Mouse (Mus musculus): ENCODE results near the gene Slc30a9. TPM values are rescaled to one million over a fixed set of nuclear protein-coding genes. Genes with fewer than 3 reads are reported as not detected.
A peak's percentile ranks its signal among the peaks of the same experiment; 100 is the strongest.

Gene Slc30a9
- total and polyA plus RNA-seq, 2 experiments from 2014 or later: 102 to 167 TPM

DNA sequence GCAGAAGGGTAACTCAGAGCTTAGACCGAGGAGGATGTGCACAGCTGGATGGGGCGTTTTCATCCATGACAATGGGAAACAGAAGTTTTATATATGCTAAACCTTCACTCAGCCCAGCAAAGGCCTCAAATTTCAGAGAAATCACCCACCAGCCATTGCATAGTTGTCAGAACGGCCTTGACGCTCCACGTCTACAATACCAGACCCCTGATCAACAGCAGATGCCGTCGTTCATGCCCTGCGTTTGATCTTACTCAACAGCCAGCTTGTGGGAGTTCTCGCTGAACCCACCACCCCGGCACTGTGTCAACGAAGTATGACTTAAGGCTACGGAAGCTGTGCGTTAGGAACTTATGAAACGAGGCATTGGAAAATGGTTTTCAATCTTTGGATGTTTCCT, 90.4 kb downstream of the Slc30a9 start:
- no peak for ATAC-seq
- Histone ChIP-seq H3K4me3 (ENCODE audit: low read depth, low read length) (no peak overlapping the region), H3K27ac (ENCODE audit: low read depth, low read length) (no peak overlapping the region), H3K4me1 (ENCODE audit: insufficient read depth) (no peaks in the 10 kb centered on the region), H3K27me3 (ENCODE audit: insufficient read depth, low read length) (no peaks in the 10 kb centered on the region), H3K36me3 (ENCODE audit: insufficient read depth) (peaks cover 9% of the 10 kb centered on the region; the same call in 1 of the 2 replicates), H3K4me2 (ENCODE audit: low read depth) (no peak overlapping the region), H3K9me3 (ENCODE audit: low read length) (no peaks in the 10 kb centered on the region), H3K9ac (no peak overlapping the region)
- 93% methylated on average over 14 of the region's 14 CpGs for whole genome bisulfite sequencing
- TF ChIP-seq CTCF (IDR thresholded peaks at IDR 0.05; ENCODE audit: low read depth): no peak
- no peak for DNase-seq

DNA sequence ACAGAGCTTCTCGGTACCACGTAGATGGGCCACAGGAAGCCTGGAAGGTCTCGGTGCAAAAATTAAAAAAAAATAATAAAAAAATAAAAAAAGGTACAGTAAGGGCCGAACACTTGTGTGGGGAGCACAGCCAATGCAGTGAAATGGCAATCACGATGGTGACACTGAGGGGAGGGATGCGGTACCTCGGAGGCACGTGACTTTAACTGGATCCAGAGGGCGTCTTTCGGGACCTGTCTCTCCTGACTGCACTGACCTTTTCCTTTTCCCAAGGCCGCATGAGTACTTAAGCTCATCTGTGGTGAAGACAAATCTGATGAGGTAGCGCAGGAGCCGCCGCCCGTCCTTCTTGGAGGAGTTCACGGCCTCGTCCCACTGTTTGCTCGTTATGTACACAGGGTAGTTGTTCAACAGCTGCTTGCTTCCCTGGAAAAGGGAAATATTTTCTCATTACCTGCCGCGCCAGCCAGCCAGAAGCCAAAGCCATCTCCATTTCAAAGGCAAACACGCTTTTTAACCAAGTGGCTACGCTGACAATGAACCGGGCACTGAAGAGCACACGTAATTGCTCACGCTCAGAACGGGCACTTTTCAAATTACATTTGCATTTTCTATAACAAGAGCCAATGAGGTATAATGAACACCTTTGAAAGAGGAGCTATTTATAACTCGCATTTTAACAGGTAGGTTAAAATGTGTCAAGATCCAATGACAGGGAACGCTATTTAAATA, 93.3 kb downstream of the Slc30a9 start:
- Histone ChIP-seq H3K27me3 (ENCODE audit: insufficient read depth, low read length) (no peaks in the 10 kb centered on the region), H3K4me1 (ENCODE audit: insufficient read depth) (no peaks in the 10 kb centered on the region), H3K9ac (no peak overlapping the region), H3K36me3 (ENCODE audit: insufficient read depth) (peaks cover 14% of the 10 kb centered on the region; the same call in 1 of the 2 replicates), H3K4me3 (ENCODE audit: low read depth, low read length) (peak overlapping the region; percentile 16), H3K9me3 (ENCODE audit: low read length) (no peaks in the 10 kb centered on the region), H3K27ac (ENCODE audit: low read depth, low read length) (no peak overlapping the region), H3K4me2 (ENCODE audit: low read depth) (peak overlapping the region; percentile 43)
- DNase-seq (peak; percentile 25), ATAC-seq (peak; percentile 50; the same call in 1 of the 2 replicates)
- 39% methylated on average over 28 of the region's 28 CpGs for WGBS
- TF ChIP-seq CTCF (IDR thresholded peaks at IDR 0.05; ENCODE audit: low read depth): no peak

DNA sequence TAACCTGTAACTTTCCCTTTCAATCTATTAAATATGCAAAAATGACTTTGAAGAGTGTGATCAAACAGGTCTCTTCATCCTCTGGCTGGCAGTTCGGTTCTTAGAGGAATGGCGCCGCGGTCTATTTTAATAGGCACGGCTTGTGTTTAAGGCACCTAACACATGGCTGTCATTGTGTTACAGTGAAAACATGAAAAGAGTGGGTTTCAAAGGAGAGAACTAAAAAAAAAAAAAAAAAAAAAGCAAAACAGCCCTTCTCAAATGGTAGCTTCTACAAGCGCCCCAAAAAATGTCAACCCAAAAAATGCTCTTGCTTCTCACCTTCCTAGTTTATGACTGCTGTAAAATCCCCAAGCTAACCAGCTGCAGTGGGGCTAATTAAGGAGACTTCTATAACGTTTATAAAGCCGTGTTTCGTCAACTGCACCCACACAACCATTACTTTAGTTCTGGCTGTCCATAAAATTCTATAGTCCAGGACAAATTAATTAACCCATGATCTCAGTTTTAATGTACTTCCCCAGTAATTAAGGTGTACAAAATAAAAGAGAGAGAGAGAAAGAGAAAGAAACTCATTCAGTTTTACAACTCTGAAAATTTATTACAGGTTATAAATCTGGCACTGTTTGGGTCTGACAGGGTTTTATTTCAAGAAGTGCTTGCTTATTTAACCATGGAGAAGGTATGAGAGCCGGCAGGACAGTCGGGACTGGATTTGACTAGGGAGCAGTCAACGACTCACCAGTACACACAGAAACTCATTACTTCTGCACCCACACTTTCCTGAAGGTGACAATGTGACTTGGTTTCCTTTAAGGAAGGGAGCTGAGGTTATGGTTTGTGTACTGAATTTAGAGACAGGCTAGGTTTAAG, 94.1 kb downstream of the Slc30a9 start:
- no peaks in the 10 kb centered on the region for H3K27me3 ChIP-seq (ENCODE audit: insufficient read depth, low read length)
- H3K4me2 ChIP-seq (ENCODE audit: low read depth): peak overlapping the region; percentile 43
- WGBS: 21% methylated on average over 12 of the region's 12 CpGs
- H3K4me3 ChIP-seq (ENCODE audit: low read depth, low read length): no peak overlapping the region
- DNase-seq (peak; percentile 27), ATAC-seq (peak; percentile 51; the same call in 1 of the 2 replicates)
- no peak for TF ChIP-seq CTCF (IDR thresholded peaks at IDR 0.05; ENCODE audit: low read depth)
- H3K27ac ChIP-seq (ENCODE audit: low read depth, low read length): no peak overlapping the region
- H3K9me3 ChIP-seq (ENCODE audit: low read length): no peaks in the 10 kb centered on the region
- H3K9ac ChIP-seq: no peak overlapping the region
- no peaks in the 10 kb centered on the region for H3K4me1 ChIP-seq (ENCODE audit: insufficient read depth)
- peaks cover 16% of the 10 kb centered on the region; the same call in 1 of the 2 replicates for H3K36me3 ChIP-seq (ENCODE audit: insufficient read depth)

DNA sequence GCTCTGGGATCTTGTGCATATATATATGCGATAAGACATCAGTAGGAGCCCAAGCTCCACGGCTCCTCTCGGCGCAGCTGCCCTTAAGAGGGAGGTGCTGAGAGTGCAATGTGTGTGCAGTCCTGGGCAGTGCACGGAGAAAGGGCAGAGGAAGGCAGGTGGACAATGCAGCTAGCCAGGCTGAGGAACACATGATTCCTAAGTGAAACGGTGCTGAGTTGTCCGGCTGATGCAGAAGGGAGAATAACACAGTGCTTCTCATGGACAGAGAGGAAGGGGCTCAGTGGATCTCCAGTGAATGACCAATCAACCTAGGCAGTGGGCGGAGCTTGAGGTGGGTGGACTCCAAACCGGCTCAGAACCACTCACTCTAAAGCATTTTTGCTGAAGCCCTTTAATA, 94.9 kb downstream of the Slc30a9 start:
- 72% methylated on average over 9 of the region's 9 CpGs for WGBS
- Histone ChIP-seq H3K27ac (ENCODE audit: low read depth, low read length) (no peak overlapping the region), H3K4me2 (ENCODE audit: low read depth) (no peak overlapping the region), H3K4me3 (ENCODE audit: low read depth, low read length) (no peak overlapping the region), H3K9me3 (ENCODE audit: low read length) (no peaks in the 10 kb centered on the region), H3K4me1 (ENCODE audit: insufficient read depth) (no peaks in the 10 kb centered on the region), H3K27me3 (ENCODE audit: insufficient read depth, low read length) (no peaks in the 10 kb centered on the region), H3K9ac (no peak overlapping the region), H3K36me3 (ENCODE audit: insufficient read depth) (peaks cover 16% of the 10 kb centered on the region; the same call in 1 of the 2 replicates)
- ATAC-seq (no peak), DNase-seq (no peak)
- TF ChIP-seq CTCF (IDR thresholded peaks at IDR 0.05; ENCODE audit: low read depth): no peak

DNA sequence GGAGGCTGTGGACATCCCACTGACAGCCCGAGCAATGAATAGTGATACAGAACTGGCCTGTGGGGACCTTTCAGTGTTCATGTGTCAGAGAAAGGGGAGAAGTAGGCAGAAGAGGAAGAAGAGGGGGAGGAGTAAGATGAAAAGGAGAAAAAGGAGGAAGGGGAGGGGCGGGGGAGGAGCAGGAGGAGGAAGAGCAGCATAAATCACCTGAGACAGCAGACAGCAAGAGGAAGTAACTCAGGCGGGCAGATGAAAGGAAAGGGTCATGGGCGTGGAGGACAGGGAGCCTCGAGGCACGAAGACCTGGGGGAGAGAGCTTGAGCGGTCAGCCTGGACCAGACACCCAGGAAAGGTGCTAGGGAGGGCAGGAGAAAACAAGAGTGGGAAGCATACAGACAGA, 97.6 kb downstream of the Slc30a9 start:
- ATAC-seq (no peak), DNase-seq (no peak)
- Histone ChIP-seq H3K9ac (no peak overlapping the region), H3K9me3 (ENCODE audit: low read length) (no peaks in the 10 kb centered on the region), H3K27ac (ENCODE audit: low read depth, low read length) (no peak overlapping the region), H3K27me3 (ENCODE audit: insufficient read depth, low read length) (no peaks in the 10 kb centered on the region), H3K4me2 (ENCODE audit: low read depth) (no peak overlapping the region), H3K4me3 (ENCODE audit: low read depth, low read length) (no peak overlapping the region), H3K36me3 (ENCODE audit: insufficient read depth) (peaks cover 7% of the 10 kb centered on the region; the same call in 1 of the 2 replicates), H3K4me1 (ENCODE audit: insufficient read depth) (no peaks in the 10 kb centered on the region)
- TF ChIP-seq CTCF (IDR thresholded peaks at IDR 0.05; ENCODE audit: low read depth): no peak
- 95% methylated on average over 7 of the region's 7 CpGs for WGBS

DNA sequence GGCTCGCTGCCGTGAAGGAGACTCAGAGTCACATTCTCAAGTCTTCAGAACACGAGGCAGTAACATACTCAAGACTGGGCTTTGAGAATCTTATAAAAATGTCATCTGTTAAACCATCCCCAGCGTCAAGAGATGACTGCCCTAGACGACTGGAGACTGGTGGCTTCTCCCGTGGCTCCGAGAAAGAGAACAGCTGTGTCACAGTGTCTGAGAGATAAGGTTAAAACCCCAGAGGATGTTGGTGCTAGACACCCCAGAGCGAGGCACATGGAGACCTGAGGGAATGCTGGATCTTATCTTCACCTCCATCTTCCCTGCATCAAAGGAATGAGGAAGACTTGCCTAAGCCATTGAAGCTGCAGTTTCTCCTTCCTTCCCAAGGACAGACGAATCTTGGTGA, 98.2 kb downstream of the Slc30a9 start:
- ATAC-seq (no peak), DNase-seq (no peak)
- H3K27me3 ChIP-seq (ENCODE audit: insufficient read depth, low read length): no peaks in the 10 kb centered on the region
- peaks cover 7% of the 10 kb centered on the region; the same call in 1 of the 2 replicates for H3K36me3 ChIP-seq (ENCODE audit: insufficient read depth)
- H3K4me2 ChIP-seq (ENCODE audit: low read depth): no peak overlapping the region
- no peaks in the 10 kb centered on the region for H3K4me1 ChIP-seq (ENCODE audit: insufficient read depth)
- no peak overlapping the region for H3K9ac ChIP-seq
- no peak overlapping the region for H3K4me3 ChIP-seq (ENCODE audit: low read depth, low read length)
- H3K27ac ChIP-seq (ENCODE audit: low read depth, low read length): no peak overlapping the region
- TF ChIP-seq CTCF (IDR thresholded peaks at IDR 0.05; ENCODE audit: low read depth): no peak
- 92% methylated on average over 9 of the region's 9 CpGs for WGBS
- H3K9me3 ChIP-seq (ENCODE audit: low read length): no peaks in the 10 kb centered on the region

Other genes starting within 250 kb of the Slc30a9 start
- not detected in 2 replicates for gene Phox2b, start 207.7 kb upstream of the Slc30a9 start, total RNA-seq (2014; rRNA removed)
- not detected in 2 replicates for gene Phox2b, start 207.7 kb upstream of the Slc30a9 start, polyA plus RNA-seq (2015; fragmentation: Nextera tagmentation; extraction: Ambion mirVana)
- gene Tmem33, start 46.4 kb upstream of the Slc30a9 start, total RNA-seq (2014; rRNA removed): 58.7 and 73.1 TPM in 2 replicates
- 45.0 and 52.5 TPM in 2 replicates for gene Tmem33, start 46.4 kb upstream of the Slc30a9 start, polyA plus RNA-seq (2015; fragmentation: Nextera tagmentation; extraction: Ambion mirVana)
- gene Bend4, start 121.4 kb downstream of the Slc30a9 start, total RNA-seq (2014; rRNA removed): 7.2 and 11.5 TPM in 2 replicates
- 2.6 and 5.0 TPM in 2 replicates for gene Bend4, start 121.4 kb downstream of the Slc30a9 start, polyA plus RNA-seq (2015; fragmentation: Nextera tagmentation; extraction: Ambion mirVana)

Measured in forebrain, postnatal 0 days (tissue).